Mouse (Mus musculus): ENCODE data around the gene Cntn3.

DNA sequence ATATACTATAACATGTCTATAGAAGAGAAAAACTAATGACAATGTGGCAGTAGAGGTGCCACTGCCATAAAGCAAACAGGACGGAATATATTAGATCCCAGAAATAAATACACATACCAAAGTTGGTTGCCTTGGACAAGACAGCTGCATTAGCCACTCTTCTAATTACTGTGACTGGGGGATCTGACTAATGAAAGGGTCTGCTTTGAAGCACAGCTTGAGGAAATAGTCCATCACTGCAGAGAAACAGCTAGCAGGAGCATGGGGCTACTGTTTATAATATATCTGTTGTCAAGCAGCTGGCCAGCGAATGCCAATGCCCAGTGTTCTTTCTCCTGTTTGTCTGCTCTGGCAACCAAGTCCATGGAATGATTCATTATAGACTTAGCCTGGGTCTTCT is 51.9 kb downstream of the Cntn3 start:
- TF ChIP-seq CTCF (IDR thresholded peaks at IDR 0.05; ENCODE audit: borderline replicate concordance, insufficient read depth, low read length): no peak
- TF ChIP-seq POLR2A (IDR thresholded peaks at IDR 0.05; ENCODE audit: low read depth, low read length): no peak
